Mouse (Mus musculus) myocyte (in vitro differentiated cells): ENCODE measurements around the gene Fto. TPM values are rescaled to one million over a fixed set of nuclear protein-coding genes. Genes with fewer than 3 reads are reported as not detected.

Experiments used
- H3K27me3 ChIP-seq: one replicate; pipeline ENCODE4 v1.6.1; 2011; ENCODE audit not compliant: control insufficient read depth, insufficient read depth, insufficient read length
- H3K36me3 ChIP-seq: one replicate; pipeline ENCODE4 v1.6.1; 2011; ENCODE audit not compliant: control insufficient read depth, insufficient read depth
- H3K4me2 ChIP-seq: one replicate; pipeline ENCODE4 v1.6.1; 2011; ENCODE audit warnings: low read depth, control low read depth
- H3K4me3 ChIP-seq: one replicate; pipeline ENCODE4 v1.5.1; 2011; ENCODE audit warnings: mild to moderate bottlenecking, control low read depth, moderate library complexity
- H3K79me2 ChIP-seq: one replicate; pipeline ENCODE4 v1.6.1; 2011; ENCODE audit not compliant: control insufficient read depth, insufficient read depth
- H3ac ChIP-seq: one replicate; pipeline ENCODE4 v1.6.1; 2011; ENCODE audit not compliant: control insufficient read depth, insufficient read length
- CEBPB ChIP-seq: IDR thresholded peaks from 2 replicates; pipeline ENCODE4 v1.6.1; 2011; ENCODE audit warnings: mild to moderate bottlenecking, moderate library complexity; ENCODE audit not compliant: poor library complexity, insufficient read depth, severe bottlenecking
- E2F4 ChIP-seq: IDR thresholded peaks from one replicate; pipeline ENCODE4 v1.6.1; 2011; ENCODE audit warnings: mild to moderate bottlenecking, control low read depth, moderate library complexity; ENCODE audit not compliant: insufficient read depth
- MAX ChIP-seq: IDR thresholded peaks from one replicate; pipeline ENCODE4 v1.6.1; 2011; ENCODE audit warnings: low read depth, mild to moderate bottlenecking, control low read depth
- MYOD1 ChIP-seq, 3 experiments: IDR thresholded peaks; one replicate each; pipeline ENCODE4 v1.6.1; 2011; ENCODE audit warnings: control low read depth in 2 of 3, low read depth in 2 of 3, mild to moderate bottlenecking in 2 of 3, moderate library complexity in 1 of 3; ENCODE audit not compliant: insufficient read length in 2 of 3, control insufficient read depth in 1 of 3
- MYOG ChIP-seq, 3 experiments: IDR thresholded peaks; one replicate each; pipeline ENCODE4 v1.6.1; 2011; ENCODE audit warnings: control low read depth in 2 of 3, low read depth in 2 of 3, mild to moderate bottlenecking in 2 of 3; ENCODE audit not compliant: insufficient read length in 2 of 3, control insufficient read depth in 1 of 3, insufficient read depth in 1 of 3
- POLR2A ChIP-seq: IDR thresholded peaks from one replicate; pipeline ENCODE4 v1.6.1; 2011; ENCODE audit warnings: low read depth, mild to moderate bottlenecking, control low read depth, moderate library complexity; ENCODE audit not compliant: insufficient read length
- POLR2AphosphoS2 ChIP-seq: IDR thresholded peaks from one replicate; pipeline ENCODE4 v1.6.1; 2011; ENCODE audit warnings: low read depth, control low read depth; ENCODE audit not compliant: insufficient read length
- REST ChIP-seq: IDR thresholded peaks from one replicate; pipeline ENCODE4 v1.6.1; 2011; ENCODE audit warnings: mild to moderate bottlenecking, control low read depth, moderate library complexity; ENCODE audit not compliant: insufficient read depth, insufficient read length
- SRF ChIP-seq: IDR thresholded peaks from one replicate; pipeline ENCODE4 v1.6.1; 2011; ENCODE audit warnings: low read depth; ENCODE audit not compliant: control insufficient read depth, insufficient read length
- TCF12 ChIP-seq: IDR thresholded peaks from one replicate; pipeline ENCODE4 v1.6.1; 2011; ENCODE audit warnings: mild to moderate bottlenecking, control low read depth; ENCODE audit not compliant: poor library complexity, insufficient read depth, severe bottlenecking
- TCF3 ChIP-seq: IDR thresholded peaks from one replicate; pipeline ENCODE4 v1.6.1; 2011; ENCODE audit warnings: low read depth, control low read depth; ENCODE audit not compliant: insufficient read length
- USF1 ChIP-seq: IDR thresholded peaks from one replicate; pipeline ENCODE4 v1.6.1; 2011; ENCODE audit warnings: low read depth, mild to moderate bottlenecking, control low read depth, moderate library complexity
- polyA plus RNA-seq: library from polyadenylated mRNA; unstranded; fragments of >200 nt; fragmentation: generic; extraction: Trizol; gene quantifications from one replicate; pipeline ENCODE4 v1.2.1, GENCODE M21; 2012; ENCODE audit warnings: missing spikeins

The Fto gene
- polyA plus RNA-seq, 1 experiment, result 74.1 TPM

GRCm38 (mm10) chr8:91477471-91477870, 164.1 kb downstream of the Fto start:
- H3K79me2 ChIP-seq, result no peaks in the 10 kb centered on the region
- H3ac ChIP-seq, result no peak overlapping the region
- H3K27me3 ChIP-seq, result no peaks in the 10 kb centered on the region
- no peak overlapping the region for H3K4me2 ChIP-seq
- TF ChIP-seq MYOG (IDR thresholded peaks at IDR 0.05; ENCODE audit: control insufficient read depth in 1 of 3, insufficient read depth in 1 of 3, insufficient read length in 2 of 3, low read depth in 2 of 3) (no peak), POLR2AphosphoS2 (no peak), E2F4 (no peak), USF1 (no peak)
- no peak overlapping the region for H3K4me3 ChIP-seq
- peaks cover 23% of the 10 kb centered on the region for H3K36me3 ChIP-seq

GRCm38 (mm10) chr8:91482511-91482910, 169.2 kb downstream of the Fto start:
- TF ChIP-seq TCF3, result no peak
- no peak for TF ChIP-seq USF1
- no peak for TF ChIP-seq MYOD1 (IDR thresholded peaks at IDR 0.05; ENCODE audit: control insufficient read depth in 1 of 3, insufficient read length in 2 of 3, low read depth in 2 of 3)
- TF ChIP-seq E2F4, result no peak
- TF ChIP-seq POLR2A, result no peak
- no peak for TF ChIP-seq CEBPB
- TF ChIP-seq MYOG (IDR thresholded peaks at IDR 0.05; ENCODE audit: control insufficient read depth in 1 of 3, insufficient read depth in 1 of 3, insufficient read length in 2 of 3, low read depth in 2 of 3), result no peak
- no peak for TF ChIP-seq TCF12
- TF ChIP-seq SRF, result no peak
- no peak for TF ChIP-seq POLR2AphosphoS2
- no peak for TF ChIP-seq REST
- no peak for TF ChIP-seq MAX
- Histone ChIP-seq H3K27me3 (no peaks in the 10 kb centered on the region), H3K4me2 (no peak overlapping the region), H3K4me3 (no peak overlapping the region), H3K36me3 (no peaks in the 10 kb centered on the region), H3ac (no peak overlapping the region), H3K79me2 (no peaks in the 10 kb centered on the region)

- no peak for TF ChIP-seq USF1
- no peak for TF ChIP-seq CEBPB
- TF ChIP-seq MAX, result no peak
- TF ChIP-seq REST, result no peak
- no peak for TF ChIP-seq TCF3
- TF ChIP-seq MYOD1 (IDR thresholded peaks at IDR 0.05; ENCODE audit: control insufficient read depth in 1 of 3, insufficient read length in 2 of 3, low read depth in 2 of 3), result no peak
- TF ChIP-seq E2F4, result no peak
- no peak overlapping the region for H3ac ChIP-seq
- H3K4me3 ChIP-seq, result no peak overlapping the region
- no peaks in the 10 kb centered on the region for H3K36me3 ChIP-seq
- no peak overlapping the region for H3K4me2 ChIP-seq
- H3K27me3 ChIP-seq, result no peaks in the 10 kb centered on the region
- H3K79me2 ChIP-seq, result no peaks in the 10 kb centered on the region
Observed at GRCm38 (mm10) chr8:91486394-91486793, 173.1 kb downstream of the Fto start.

GRCm38 (mm10) chr8:91487456-91487855, 174.1 kb downstream of the Fto start:
- no peaks in the 10 kb centered on the region for H3K36me3 ChIP-seq
- no peak overlapping the region for H3K4me3 ChIP-seq
- TF ChIP-seq MAX (no peak), POLR2AphosphoS2 (no peak), TCF3 (no peak), POLR2A (no peak), CEBPB (no peak), MYOG (IDR thresholded peaks at IDR 0.05; ENCODE audit: control insufficient read depth in 1 of 3, insufficient read depth in 1 of 3, insufficient read length in 2 of 3, low read depth in 2 of 3) (no peak), REST (no peak), USF1 (no peak), SRF (no peak), MYOD1 (IDR thresholded peaks at IDR 0.05; ENCODE audit: control insufficient read depth in 1 of 3, insufficient read length in 2 of 3, low read depth in 2 of 3) (no peak)
- no peak overlapping the region for H3K4me2 ChIP-seq
- no peaks in the 10 kb centered on the region for H3K27me3 ChIP-seq
- H3K79me2 ChIP-seq, result no peaks in the 10 kb centered on the region
- H3ac ChIP-seq, result no peak overlapping the region

GRCm38 (mm10) chr8:91488086-91488783, 174.9 kb downstream of the Fto start:
- Histone ChIP-seq H3K27me3 (no peaks in the 10 kb centered on the region), H3K4me2 (no peak overlapping the region), H3K79me2 (no peaks in the 10 kb centered on the region), H3K36me3 (no peaks in the 10 kb centered on the region), H3ac (no peak overlapping the region), H3K4me3 (no peak overlapping the region)
- TF ChIP-seq CEBPB (no peak), TCF12 (no peak), REST (no peak), SRF (no peak), POLR2A (no peak), USF1 (no peak), E2F4 (no peak), MYOD1 (IDR thresholded peaks at IDR 0.05; ENCODE audit: control insufficient read depth in 1 of 3, insufficient read length in 2 of 3, low read depth in 2 of 3) (no peak), TCF3 (no peak)
